Mouse (Mus musculus) stomach, embryonic 16.5 days (tissue): ENCODE measurements at regions not wholly inside any gene's neighbourhood (a gene's known extent, or its start where the extent isn't known, plus 50 kb on each side); places are given as distances from the start of the nearest gene placed in this dataset.

Source experiments
- ATAC-seq: fragments of 200-750 bp; cut with Nextera tagmentation; 2 replicates; pipeline ENCODE4 v1.8.0; 2017; ENCODE audit warnings: moderate number of reproducible peaks, moderate TSS enrichment; ENCODE audit not compliant: insufficient read depth, low FRiP score
- H3K27ac ChIP-seq: fragments of 300-500 bp; sonication (generic); 2 replicates; pipeline ENCODE4 v1.5.1; 2014; ENCODE audit warnings: low read length
- H3K27me3 ChIP-seq: fragments of 300-500 bp; sonication (generic); 2 replicates; pipeline ENCODE4 v1.6.1; 2014; ENCODE audit warnings: low read length, control low read depth, mixed read lengths; ENCODE audit not compliant: control insufficient read depth, insufficient read depth
- H3K36me3 ChIP-seq: fragments of 300-500 bp; sonication (generic); 2 replicates; pipeline ENCODE4 v1.6.1; 2014; ENCODE audit warnings: low read length; ENCODE audit not compliant: control insufficient read depth, insufficient read depth
- H3K4me1 ChIP-seq: fragments of 300-500 bp; sonication (generic); 2 replicates; pipeline ENCODE4 v1.6.1; 2014; ENCODE audit warnings: low read length, control low read depth, mixed read lengths; ENCODE audit not compliant: control insufficient read depth, insufficient read depth
- H3K4me2 ChIP-seq: fragments of 300-500 bp; sonication (generic); 2 replicates; pipeline ENCODE4 v1.6.1; 2014; ENCODE audit warnings: low read depth, low read length, mixed read lengths
- H3K4me3 ChIP-seq: fragments of 300-500 bp; sonication (generic); replicated peaks from 2 replicates; pipeline ENCODE4 v1.5.1; 2014; ENCODE audit warnings: mild to moderate bottlenecking, low read length
- H3K9ac ChIP-seq: fragments of 300-500 bp; sonication (generic); 2 replicates; pipeline ENCODE4 v1.6.1; 2014; ENCODE audit warnings: low read length
- H3K9me3 ChIP-seq: fragments of 300-500 bp; sonication (generic); replicated peaks from 2 replicates; pipeline ENCODE4 v1.6.1; 2016; ENCODE audit warnings: low read length, control low read depth; ENCODE audit not compliant: control insufficient read depth
- WGBS: fragments of 180-500 bp; shearing (Covaris S2); extraction: QIAGEN DNeasy Blood & Tissue Kit; methylation state at CpG from one replicate; pipeline ENCODE4 v1.1.7; 2014; 5-methylcytosine and 5-hydroxymethylcytosine counted together

DNA sequence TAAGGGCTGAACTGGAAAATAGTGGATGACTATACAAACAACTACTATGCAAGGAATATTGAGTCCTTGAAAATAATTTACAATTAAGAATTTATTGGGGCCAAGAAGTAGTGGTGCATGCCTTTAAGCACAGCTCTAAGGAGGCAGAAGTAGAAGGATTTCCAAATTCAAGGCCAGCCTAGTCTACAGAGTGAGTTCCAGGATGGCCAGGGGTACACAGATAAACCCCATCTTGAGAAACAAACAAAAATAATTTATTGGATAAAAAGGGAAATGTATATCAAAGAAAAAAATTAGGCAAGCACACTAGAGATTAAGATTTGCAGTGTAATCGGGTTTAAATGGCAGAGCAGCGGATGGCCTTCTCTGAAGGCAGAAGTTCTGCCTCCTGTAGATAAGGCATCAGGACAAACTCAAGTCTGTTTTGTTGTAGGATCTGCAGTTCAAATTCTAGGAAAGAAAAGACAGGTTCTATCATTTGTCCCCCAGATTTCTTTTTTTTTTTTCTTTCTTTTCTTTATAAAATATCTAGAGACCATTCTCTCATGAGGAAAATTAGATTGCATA is 110.7 kb upstream of the Man2a1 start:
- ATAC-seq = no peak
- 90% methylated on average over 2 of the region's 2 CpGs for WGBS
- Histone ChIP-seq H3K4me2 (no peak overlapping the region), H3K9me3 (no peaks in the 10 kb centered on the region), H3K4me1 (no peaks in the 10 kb centered on the region), H3K27me3 (no peaks in the 10 kb centered on the region), H3K27ac (no peak overlapping the region), H3K4me3 (no peak overlapping the region), H3K9ac (no peak overlapping the region), H3K36me3 (no peaks in the 10 kb centered on the region)

DNA sequence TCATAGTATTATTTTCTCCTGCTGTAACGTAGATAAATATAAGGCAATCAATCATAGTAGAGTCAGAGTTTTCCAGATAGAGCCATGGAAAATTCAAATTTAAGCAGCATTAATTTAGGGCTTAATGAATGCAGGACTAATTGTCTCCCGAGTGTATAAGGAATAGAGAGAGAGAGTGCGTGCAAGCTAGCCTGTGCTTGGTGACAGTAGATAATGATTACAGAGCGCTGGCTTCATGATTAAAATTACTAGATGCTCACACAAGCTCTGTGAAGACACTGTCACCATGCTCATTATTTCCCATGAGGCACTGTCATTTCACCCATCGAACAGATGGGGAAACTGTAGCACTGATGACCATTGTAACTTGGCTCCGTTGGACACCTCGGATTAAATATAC is 109.9 kb upstream of the Man2a1 start:
- no peak overlapping the region for H3K4me2 ChIP-seq
- no peaks in the 10 kb centered on the region for H3K36me3 ChIP-seq
- H3K27ac ChIP-seq = no peak overlapping the region
- no peak overlapping the region for H3K9ac ChIP-seq
- ATAC-seq = no peak
- H3K4me3 ChIP-seq = no peak overlapping the region
- no peaks in the 10 kb centered on the region for H3K27me3 ChIP-seq
- no peaks in the 10 kb centered on the region for H3K9me3 ChIP-seq
- WGBS = 89% methylated on average over 7 of the region's 7 CpGs
- no peaks in the 10 kb centered on the region for H3K4me1 ChIP-seq

DNA sequence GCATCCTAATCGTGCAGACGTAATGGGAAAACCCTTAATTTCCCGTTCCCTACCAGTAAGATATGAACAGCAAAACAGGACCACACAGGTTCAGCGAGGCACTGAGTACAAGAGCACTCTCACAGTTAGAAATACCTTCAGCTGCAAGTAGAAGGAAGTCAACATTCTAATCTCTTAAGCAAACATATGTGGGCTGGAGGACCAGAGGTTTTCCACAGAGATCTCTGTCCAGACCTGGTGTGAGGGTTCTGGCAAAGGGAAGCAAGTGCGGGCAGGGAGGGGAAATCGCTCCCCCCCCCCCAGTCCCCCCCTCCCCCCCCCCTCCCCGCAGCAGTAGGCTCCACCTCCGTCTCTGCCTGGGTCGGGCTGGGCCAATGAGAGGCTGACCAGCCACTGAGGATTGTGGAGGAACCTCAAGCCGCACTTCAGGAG is 108.6 kb upstream of the Man2a1 start:
- 44% methylated on average over 7 of the region's 10 CpGs for WGBS
- Histone ChIP-seq H3K27ac (no peak overlapping the region), H3K27me3 (no peaks in the 10 kb centered on the region), H3K36me3 (no peaks in the 10 kb centered on the region), H3K4me1 (no peaks in the 10 kb centered on the region), H3K4me3 (no peak overlapping the region), H3K4me2 (peak overlapping the region; percentile 24; the same call in 1 of the 2 replicates), H3K9ac (no peak overlapping the region), H3K9me3 (no peaks in the 10 kb centered on the region)
- ATAC-seq = peak; percentile 90

DNA sequence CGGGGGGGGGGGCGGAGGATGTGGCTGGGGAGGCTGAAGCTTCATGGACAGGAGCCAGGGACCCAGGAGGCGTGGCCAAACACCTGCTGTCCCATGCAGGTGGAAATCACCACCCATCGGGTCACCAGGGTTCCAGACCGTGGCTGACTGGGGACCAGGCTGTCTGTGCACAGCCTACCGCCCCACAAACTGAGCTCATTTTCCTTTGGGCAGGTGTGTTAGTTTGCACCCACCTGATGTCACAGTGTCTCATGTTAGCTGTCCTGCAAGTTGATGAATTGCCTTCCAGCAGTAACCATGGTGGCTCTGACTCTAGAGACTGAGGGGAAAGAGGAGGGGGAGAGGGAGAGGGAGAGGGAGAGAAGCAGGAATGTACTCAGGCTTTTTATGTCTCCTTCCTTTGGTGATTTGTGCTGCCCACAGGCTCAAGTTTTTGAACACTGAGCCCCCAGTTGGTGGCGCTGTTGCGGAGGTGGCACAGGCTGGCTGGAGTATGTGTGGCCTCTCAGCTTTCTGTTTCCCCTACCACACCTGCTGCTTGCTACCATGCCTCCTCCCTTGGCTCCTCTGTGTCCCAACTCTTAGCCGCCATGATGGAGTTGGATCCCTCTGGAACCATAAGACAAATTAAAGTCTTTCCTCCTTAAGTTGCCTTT is 107.8 kb upstream of the Man2a1 start:
- no peak overlapping the region for H3K9ac ChIP-seq
- no peaks in the 10 kb centered on the region for H3K27me3 ChIP-seq
- WGBS = 39% methylated on average over 7 of the region's 9 CpGs
- no peak for ATAC-seq
- H3K4me2 ChIP-seq = no peak overlapping the region
- H3K4me1 ChIP-seq = no peaks in the 10 kb centered on the region
- no peak overlapping the region for H3K27ac ChIP-seq
- no peaks in the 10 kb centered on the region for H3K9me3 ChIP-seq
- no peaks in the 10 kb centered on the region for H3K36me3 ChIP-seq
- H3K4me3 ChIP-seq = no peak overlapping the region

DNA sequence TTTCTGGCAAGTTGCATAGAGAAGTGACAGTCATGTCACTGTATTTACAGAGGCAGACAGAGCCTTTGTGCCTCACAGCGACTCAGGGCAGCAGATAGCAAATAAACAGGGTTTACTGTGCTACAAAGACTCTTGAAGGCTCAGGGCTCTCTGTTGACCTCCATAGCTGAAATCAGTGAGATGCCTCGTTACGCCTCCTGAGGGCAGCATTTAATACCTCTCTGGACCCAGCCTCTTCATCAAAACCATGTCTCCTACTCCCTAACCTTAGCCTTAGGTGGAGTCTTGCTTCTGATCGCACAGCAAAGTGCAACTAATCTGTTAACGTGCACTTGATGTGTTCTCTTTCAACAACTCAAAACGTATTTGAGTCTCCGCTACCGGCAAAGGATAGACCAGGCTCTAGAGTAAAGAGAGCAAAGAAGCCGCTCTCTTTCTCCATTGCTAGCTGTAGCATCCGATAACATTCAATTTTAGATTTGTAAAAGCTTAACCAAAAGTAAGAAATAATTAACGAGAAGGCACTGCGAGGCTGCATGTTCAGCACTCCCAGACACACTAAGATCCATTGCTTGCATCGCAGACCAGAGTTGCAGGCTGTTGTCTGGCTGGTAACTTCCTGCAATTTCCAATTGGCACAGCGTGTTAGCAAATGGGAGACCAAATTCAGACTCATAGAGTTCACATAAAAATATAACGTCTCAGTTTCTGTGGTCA is 101.1 kb upstream of the Man2a1 start:
- Histone ChIP-seq H3K4me2 (no peak overlapping the region), H3K9me3 (no peaks in the 10 kb centered on the region), H3K4me3 (no peak overlapping the region), H3K36me3 (no peaks in the 10 kb centered on the region), H3K4me1 (no peaks in the 10 kb centered on the region), H3K9ac (no peak overlapping the region), H3K27me3 (no peaks in the 10 kb centered on the region), H3K27ac (no peak overlapping the region)
- 52% methylated on average over 15 of the region's 15 CpGs for WGBS
- ATAC-seq = no peak

DNA sequence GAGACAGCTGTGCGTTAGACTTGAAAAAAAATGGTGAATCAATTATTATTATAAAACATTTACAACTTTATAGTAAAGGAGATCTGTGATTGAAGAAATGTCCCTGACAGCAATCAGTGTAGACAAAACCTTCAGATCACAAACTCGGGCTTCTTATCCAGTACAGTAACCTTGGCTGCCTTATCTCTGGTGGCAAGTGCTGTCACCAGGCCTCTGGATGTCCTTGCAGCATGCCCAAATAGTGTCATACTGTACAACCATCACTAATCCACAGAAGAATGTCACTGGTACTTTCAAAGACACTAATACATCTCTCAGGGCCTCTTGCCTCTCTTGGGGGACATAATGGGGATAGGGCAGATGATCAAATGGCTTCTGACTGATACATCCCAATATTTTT is 98.2 kb upstream of the Man2a1 start:
- no peaks in the 10 kb centered on the region for H3K27me3 ChIP-seq
- H3K9me3 ChIP-seq = no peaks in the 10 kb centered on the region
- no peak overlapping the region for H3K4me3 ChIP-seq
- WGBS = 88% methylated on average over 2 of the region's 2 CpGs
- ATAC-seq = no peak
- no peaks in the 10 kb centered on the region for H3K4me1 ChIP-seq
- no peak overlapping the region for H3K27ac ChIP-seq
- H3K36me3 ChIP-seq = no peaks in the 10 kb centered on the region
- no peak overlapping the region for H3K4me2 ChIP-seq
- H3K9ac ChIP-seq = no peak overlapping the region

DNA sequence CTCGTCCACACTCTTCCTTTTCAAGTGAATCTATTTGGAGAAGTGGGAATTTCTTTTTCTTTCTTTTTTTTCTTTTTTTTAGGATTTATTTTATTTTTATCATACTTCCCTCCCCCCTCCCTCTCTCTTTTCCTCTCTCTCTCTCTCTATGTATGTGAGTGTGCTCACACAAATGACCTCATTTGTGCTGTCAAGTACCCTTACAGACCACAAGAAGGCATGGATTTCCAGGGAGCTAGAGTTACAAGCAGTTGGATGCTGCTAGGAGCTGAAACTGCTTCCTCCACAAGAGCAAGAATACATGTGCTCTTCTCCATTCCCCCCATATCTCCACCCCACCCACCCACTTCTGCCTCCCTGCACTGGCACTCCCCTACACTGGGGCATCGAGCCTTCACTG is 94.6 kb upstream of the Man2a1 start:
- no peaks in the 10 kb centered on the region; the same call in 1 of the 2 replicates for H3K4me1 ChIP-seq
- no peak overlapping the region for H3K4me2 ChIP-seq
- H3K27ac ChIP-seq = no peak overlapping the region
- H3K4me3 ChIP-seq = no peak overlapping the region
- WGBS = 82% methylated on average over 2 of the region's 2 CpGs
- no peak for ATAC-seq
- H3K9me3 ChIP-seq = no peaks in the 10 kb centered on the region
- no peaks in the 10 kb centered on the region for H3K36me3 ChIP-seq
- H3K27me3 ChIP-seq = no peaks in the 10 kb centered on the region
- H3K9ac ChIP-seq = no peak overlapping the region

DNA sequence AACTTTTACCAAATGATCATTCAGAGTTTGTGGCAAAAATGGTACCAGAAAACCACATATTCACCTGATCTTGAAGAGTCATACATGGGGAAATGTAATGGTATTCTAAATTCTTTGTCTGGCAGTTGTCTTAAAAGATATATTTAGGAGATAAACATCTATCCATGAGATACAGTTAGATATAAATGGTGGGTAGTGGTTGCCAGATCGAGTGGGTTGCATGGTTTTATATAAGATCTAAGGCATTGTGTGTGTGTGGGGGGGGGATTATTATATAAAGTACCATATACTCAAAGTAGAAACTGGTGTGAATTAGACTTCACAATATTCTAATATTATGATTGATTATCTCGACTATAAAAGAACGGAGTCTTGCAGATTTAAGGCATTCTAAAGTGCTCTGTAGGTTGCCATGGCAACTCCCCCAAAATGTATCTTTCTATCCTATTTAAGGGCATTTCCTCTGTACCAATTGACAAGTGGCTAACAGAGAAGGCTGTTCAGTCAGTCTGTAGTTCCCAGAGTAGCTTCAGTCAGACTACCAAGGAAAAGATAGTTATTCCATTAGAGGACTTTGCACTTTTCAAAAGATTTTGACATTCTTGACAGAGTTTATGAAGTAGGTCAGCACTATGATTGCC is 89.3 kb upstream of the Man2a1 start:
- Histone ChIP-seq H3K27ac (no peak overlapping the region), H3K4me2 (no peak overlapping the region), H3K9me3 (no peaks in the 10 kb centered on the region), H3K4me1 (no peaks in the 10 kb centered on the region; the same call in 1 of the 2 replicates), H3K36me3 (no peaks in the 10 kb centered on the region), H3K9ac (no peak overlapping the region), H3K27me3 (no peaks in the 10 kb centered on the region), H3K4me3 (no peak overlapping the region)
- ATAC-seq = no peak
- WGBS = 81% methylated on average over 3 of the region's 3 CpGs

DNA sequence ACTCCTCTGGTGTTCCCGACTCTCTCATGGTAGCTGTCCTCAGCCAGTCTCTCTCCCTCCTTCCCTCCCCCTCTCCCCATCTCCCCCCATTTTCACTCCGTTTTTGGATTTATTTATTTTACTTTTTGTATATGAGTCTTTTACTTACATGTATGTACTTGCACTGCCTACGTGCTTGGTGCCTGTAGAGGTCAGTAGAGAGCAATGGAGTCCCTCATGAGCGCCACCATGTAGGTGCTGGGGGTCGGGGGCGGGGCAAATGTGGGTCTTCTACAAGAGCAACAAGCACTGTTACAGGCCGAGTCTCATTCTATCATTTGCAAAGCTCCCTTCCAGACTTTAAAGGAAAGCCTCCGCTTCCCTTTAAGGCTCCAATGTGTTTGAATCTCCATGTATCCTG is 78.3 kb upstream of the Man2a1 start:
- ATAC-seq = no peak
- Histone ChIP-seq H3K9ac (no peak overlapping the region), H3K4me1 (no peaks in the 10 kb centered on the region), H3K9me3 (no peaks in the 10 kb centered on the region), H3K27me3 (no peaks in the 10 kb centered on the region), H3K27ac (no peak overlapping the region), H3K4me2 (no peak overlapping the region), H3K36me3 (no peaks in the 10 kb centered on the region), H3K4me3 (no peak overlapping the region)
- WGBS = 63% methylated on average over 8 of the region's 8 CpGs
